Mouse (Mus musculus) granulocyte monocyte progenitor cell, adult 5-6 weeks (primary cell): ENCODE results near the gene Gm20489. TPM values are rescaled to one million over a fixed set of nuclear protein-coding genes. Genes with fewer than 3 reads are reported as not detected.

Experiments
- ATAC-seq: replicated peaks from 2 replicates; pipeline ENCODE4 v1.8.0; 2016; ENCODE audit warnings: mild to moderate bottlenecking, moderate TSS enrichment, inconsistent platforms; ENCODE audit not compliant: poor library complexity, severe bottlenecking
- total RNA-seq, 2 experiments: library from RNA; stranded (forward) in 1 of 2; stranded (reverse) in 1 of 2; fragments of 200-712, 200-1000 nt in 1 of 2; fragments of >200 nt in 1 of 2; fragmentation: Nextera tagmentation in 1 of 2; gene quantifications; 2 replicates each; pipeline ENCODE4 v1.2.3; 2014 to 2017

The Gm20489 gene
- total RNA-seq (2014; fragmentation: Nextera tagmentation) (not detected in 2 replicates), total RNA-seq (2017) (not detected in 2 replicates)

- peak; percentile 65 for ATAC-seq
Observed at GRCm38 (mm10) chrX:101268755-101269124, at the start of gene Gm20489. Gene Gm20489 (minus strand): TSS chrX:101269023.

- peak; percentile 62 for ATAC-seq
Observed at GRCm38 (mm10) chrX:101313625-101314359, 45.0 kb upstream of the Gm20489 start.

- no peak for ATAC-seq
Observed at GRCm38 (mm10) chrX:101309299-101309698, 40.5 kb upstream of the Gm20489 start.

GRCm38 (mm10) chrX:101304646-101305045 is 35.8 kb upstream of the Gm20489 start:
- no peak for ATAC-seq

- ATAC-seq: no peak
Observed at GRCm38 (mm10) chrX:101301654-101302053, 32.8 kb upstream of the Gm20489 start.

- ATAC-seq: no peak
Observed at GRCm38 (mm10) chrX:101300427-101301030, 31.7 kb upstream of the Gm20489 start.

GRCm38 (mm10) chrX:101299473-101300426 is 30.9 kb upstream of the Gm20489 start:
- no peak for ATAC-seq

- ATAC-seq: no peak
Observed at GRCm38 (mm10) chrX:101299055-101299454, 30.2 kb upstream of the Gm20489 start, which contains the start of gene Nlgn3. Gene Nlgn3 (plus strand): TSS chrX:101299168.

- ATAC-seq: no peak
Observed at GRCm38 (mm10) chrX:101290111-101290510, 21.3 kb upstream of the Gm20489 start.

- ATAC-seq: no peak
Observed at GRCm38 (mm10) chrX:101289037-101289436, 20.2 kb upstream of the Gm20489 start.

GRCm38 (mm10) chrX:101288432-101288831 is 19.6 kb upstream of the Gm20489 start:
- ATAC-seq: no peak

- ATAC-seq: no peak
Observed at GRCm38 (mm10) chrX:101287543-101287942, 18.7 kb upstream of the Gm20489 start.

GRCm38 (mm10) chrX:101285953-101286670 is 17.3 kb upstream of the Gm20489 start:
- ATAC-seq: no peak

- ATAC-seq: peak; percentile 77
Observed at GRCm38 (mm10) chrX:101285534-101285933, 16.7 kb upstream of the Gm20489 start.

- ATAC-seq: no peak
Observed at GRCm38 (mm10) chrX:101282813-101283212, 14.0 kb upstream of the Gm20489 start.

- ATAC-seq: peak; percentile 99
Observed at GRCm38 (mm10) chrX:101273875-101274738, 5.3 kb upstream of the Gm20489 start, which contains the start of gene Med12. Gene Med12 (plus strand): TSS chrX:101274030.

GRCm38 (mm10) chrX:101273410-101273809 is 4.6 kb upstream of the Gm20489 start:
- no peak for ATAC-seq

GRCm38 (mm10) chrX:101268025-101268754 is 633 bp downstream of the Gm20489 start, which contains the start of gene Il2rg:
Gene Il2rg (minus strand): TSS chrX:101268255.
- ATAC-seq: peak; percentile 79
